Mouse (Mus musculus) forebrain, embryonic 11.5 days (tissue): ENCODE measurements at regions not wholly inside any gene's neighbourhood (a gene's known extent, or its start where the extent isn't known, plus 50 kb on each side); places are given as distances from the start of the nearest gene placed in this dataset.
A peak's percentile ranks its signal among the peaks of the same experiment; 100 is the strongest.

ENCODE experiments used
- ATAC-seq: fragments of 200-750 bp; cut with Nextera tagmentation; replicated peaks from 2 replicates; pipeline ENCODE4 v1.8.0; 2017; ENCODE audit warnings: moderate TSS enrichment; ENCODE audit not compliant: low FRiP score
- DNase-seq: peaks from one replicate; pipeline ENCODE4 v3.0.0-alpha.2; 2017; ENCODE audit warnings: low spot score
- H3K27ac ChIP-seq: fragments of 300-500 bp; sonication (generic); 2 replicates; pipeline ENCODE4 v1.5.1; 2014; ENCODE audit warnings: low read depth, low read length
- H3K27me3 ChIP-seq: fragments of 300-500 bp; sonication (generic); 2 replicates; pipeline ENCODE4 v1.6.1; 2014; ENCODE audit warnings: mild to moderate bottlenecking, low read length, mixed read lengths; ENCODE audit not compliant: control insufficient read depth, insufficient read depth
- H3K36me3 ChIP-seq: fragments of 300-500 bp; sonication (generic); 2 replicates; pipeline ENCODE4 v1.6.1; 2014; ENCODE audit warnings: mild to moderate bottlenecking, low read length, moderate library complexity, mixed read lengths; ENCODE audit not compliant: control insufficient read depth, insufficient read depth
- H3K4me1 ChIP-seq: fragments of 300-500 bp; sonication (generic); replicated peaks from 2 replicates; pipeline ENCODE4 v1.6.1; 2014; ENCODE audit warnings: low read length, mixed read lengths; ENCODE audit not compliant: control insufficient read depth, insufficient read depth
- H3K4me2 ChIP-seq: fragments of 300-500 bp; sonication (generic); 2 replicates; pipeline ENCODE4 v1.6.1; 2014; ENCODE audit warnings: low read depth, mild to moderate bottlenecking, low read length, moderate library complexity, mixed read lengths; ENCODE audit not compliant: severe bottlenecking
- H3K4me3 ChIP-seq: fragments of 300-500 bp; sonication (generic); 2 replicates; pipeline ENCODE4 v1.5.1; 2014; ENCODE audit warnings: low read depth, low read length
- H3K9ac ChIP-seq: fragments of 300-500 bp; sonication (generic); 2 replicates; pipeline ENCODE4 v1.6.1; 2014; ENCODE audit warnings: low read length
- H3K9me3 ChIP-seq: fragments of 300-500 bp; sonication (generic); 2 replicates; pipeline ENCODE4 v1.6.1; 2016; ENCODE audit warnings: low read length, mixed read lengths; ENCODE audit not compliant: control insufficient read depth
- WGBS: fragments of 180-500 bp; shearing (Covaris S2); extraction: QIAGEN DNeasy Blood & Tissue Kit; methylation state at CpG from one replicate; pipeline ENCODE4 v1.1.7; 2014; 5-methylcytosine and 5-hydroxymethylcytosine counted together

GRCm38 (mm10) chr1:55898031-55898430, 492.3 kb downstream of the Plcl1 start:
- Histone ChIP-seq H3K4me3 (no peak overlapping the region), H3K36me3 (no peaks in the 10 kb centered on the region), H3K27me3 (no peaks in the 10 kb centered on the region; the same call in 1 of the 2 replicates), H3K4me1 (no peaks in the 10 kb centered on the region), H3K9me3 (no peaks in the 10 kb centered on the region), H3K9ac (no peak overlapping the region), H3K4me2 (no peak overlapping the region), H3K27ac (no peak overlapping the region)
- ATAC-seq: no peak
- no peak for DNase-seq
- 48% methylated on average over 3 of the region's 3 CpGs for WGBS

- Histone ChIP-seq H3K36me3 (no peaks in the 10 kb centered on the region), H3K9me3 (no peaks in the 10 kb centered on the region), H3K4me3 (no peak overlapping the region), H3K27me3 (no peaks in the 10 kb centered on the region), H3K9ac (no peak overlapping the region), H3K27ac (no peak overlapping the region), H3K4me2 (no peak overlapping the region), H3K4me1 (no peaks in the 10 kb centered on the region)
- ATAC-seq (no peak), DNase-seq (no peak)
- WGBS: 63% methylated on average over 3 of the region's 3 CpGs
Measured at GRCm38 (mm10) chr1:55900033-55900432, 494.3 kb downstream of the Plcl1 start.

- ATAC-seq: no peak
- WGBS: 90% methylated on average over 3 of the region's 3 CpGs
- Histone ChIP-seq H3K9me3 (no peaks in the 10 kb centered on the region; the same call in 1 of the 2 replicates), H3K4me1 (no peaks in the 10 kb centered on the region), H3K4me3 (no peak overlapping the region), H3K27me3 (no peaks in the 10 kb centered on the region), H3K9ac (no peak overlapping the region), H3K4me2 (no peak overlapping the region), H3K27ac (no peak overlapping the region), H3K36me3 (no peaks in the 10 kb centered on the region)
- no peak for DNase-seq
Measured at GRCm38 (mm10) chr1:55903177-55903576, 497.5 kb downstream of the Plcl1 start.

DNA sequence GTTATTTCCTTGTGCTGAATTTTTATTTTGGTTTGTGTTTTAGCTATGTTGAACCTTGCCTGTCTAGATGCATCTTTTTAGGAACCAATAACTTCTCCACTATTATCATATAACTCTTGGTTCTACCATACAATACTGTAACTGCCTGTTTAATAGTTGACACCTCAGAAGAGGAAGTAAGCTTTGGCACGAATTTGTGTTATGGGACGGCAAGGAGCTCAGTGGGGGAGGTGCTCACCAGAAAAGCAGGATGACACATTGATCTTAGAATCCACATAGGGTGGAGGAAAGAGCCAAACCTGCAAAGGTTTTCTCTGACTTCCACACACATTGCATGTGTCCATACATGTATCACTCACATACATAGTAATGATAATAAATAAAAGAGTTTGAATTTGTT, 498.9 kb downstream of the Plcl1 start:
- Histone ChIP-seq H3K36me3 (no peaks in the 10 kb centered on the region), H3K4me3 (no peak overlapping the region), H3K9me3 (no peaks in the 10 kb centered on the region; the same call in 1 of the 2 replicates), H3K27ac (no peak overlapping the region), H3K27me3 (no peaks in the 10 kb centered on the region), H3K4me2 (no peak overlapping the region), H3K4me1 (no peaks in the 10 kb centered on the region), H3K9ac (no peak overlapping the region)
- ATAC-seq (no peak), DNase-seq (no peak)
- 89% methylated on average over 2 of the region's 2 CpGs for WGBS

DNA sequence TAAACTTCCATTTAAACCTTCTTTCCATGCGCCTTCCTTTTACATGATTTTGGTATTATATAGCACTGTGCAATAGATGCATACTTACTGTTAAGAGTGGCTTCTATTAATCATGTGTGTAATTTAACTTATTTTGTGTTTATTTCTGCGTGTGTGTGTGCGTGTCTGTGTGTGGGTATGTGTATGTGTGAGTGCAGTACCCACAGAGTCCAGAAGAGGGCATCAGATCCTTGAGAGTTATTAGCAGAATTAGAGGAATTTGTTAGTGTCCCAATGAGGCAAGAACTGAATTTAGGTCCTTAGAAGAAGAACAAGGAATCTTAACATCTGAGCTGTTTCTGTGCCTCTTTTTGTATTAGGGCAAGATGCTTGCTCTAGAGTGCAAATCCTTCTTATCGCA, 499.5 kb downstream of the Plcl1 start:
- Histone ChIP-seq H3K4me1 (no peaks in the 10 kb centered on the region), H3K9me3 (no peaks in the 10 kb centered on the region; the same call in 1 of the 2 replicates), H3K27me3 (no peaks in the 10 kb centered on the region), H3K4me2 (no peak overlapping the region), H3K4me3 (no peak overlapping the region), H3K27ac (no peak overlapping the region), H3K36me3 (no peaks in the 10 kb centered on the region), H3K9ac (no peak overlapping the region)
- ATAC-seq (no peak), DNase-seq (no peak)
- WGBS: 96% methylated on average over 4 of the region's 4 CpGs

- Histone ChIP-seq H3K4me1 (no peaks in the 10 kb centered on the region), H3K4me2 (no peak overlapping the region), H3K27ac (no peak overlapping the region), H3K4me3 (no peak overlapping the region), H3K9ac (no peak overlapping the region), H3K27me3 (no peaks in the 10 kb centered on the region), H3K9me3 (no peaks in the 10 kb centered on the region; the same call in 1 of the 2 replicates), H3K36me3 (no peaks in the 10 kb centered on the region)
- DNase-seq (no peak), ATAC-seq (no peak)
- WGBS: 91% methylated on average over 2 of the region's 2 CpGs
Measured at GRCm38 (mm10) chr1:55910024-55910423, 504.3 kb downstream of the Plcl1 start.

GRCm38 (mm10) chr1:55914284-55914683, 508.6 kb downstream of the Plcl1 start:
- WGBS: 25% methylated on average over 3 of the region's 3 CpGs
- H3K4me1 ChIP-seq: no peaks in the 10 kb centered on the region
- ATAC-seq: 0 out of 2 replicates have a peak, but pooled peaks have one; percentile 21

DNA sequence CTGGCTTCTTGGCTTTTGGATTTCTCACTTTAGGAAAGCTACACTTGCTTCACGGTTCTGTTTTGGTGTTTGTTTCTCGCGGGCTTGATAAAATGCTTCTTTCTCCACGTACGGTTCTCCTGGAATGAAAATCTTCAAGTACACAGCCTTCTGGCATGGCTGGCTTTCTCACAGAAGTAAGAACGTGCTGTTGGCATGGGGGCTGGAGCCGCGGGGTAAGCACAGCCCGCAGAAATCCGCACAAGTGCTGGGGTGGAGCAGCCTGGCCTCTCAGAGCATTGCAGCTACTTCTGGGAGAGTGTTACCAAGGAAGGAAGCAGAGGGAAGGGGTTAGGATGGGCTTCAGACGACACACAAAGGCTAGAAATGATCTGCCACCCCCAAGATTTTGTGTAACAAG, 510.2 kb downstream of the Plcl1 start:
- Histone ChIP-seq H3K4me1 (no peaks in the 10 kb centered on the region), H3K4me2 (no peak overlapping the region), H3K4me3 (no peak overlapping the region), H3K9ac (no peak overlapping the region), H3K36me3 (no peaks in the 10 kb centered on the region), H3K9me3 (no peaks in the 10 kb centered on the region), H3K27ac (no peak overlapping the region), H3K27me3 (no peaks in the 10 kb centered on the region; the same call in 1 of the 2 replicates)
- 57% methylated on average over 11 of the region's 11 CpGs for WGBS
- DNase-seq (no peak), ATAC-seq (no peak)

More at GRCm38 (mm10) chr1:55914284-55914683, 508.6 kb downstream of the Plcl1 start:
- no peaks in the 10 kb centered on the region for H3K9me3 ChIP-seq
- no peak overlapping the region for H3K9ac ChIP-seq
- no peaks in the 10 kb centered on the region for H3K36me3 ChIP-seq
- H3K27ac ChIP-seq: no peak overlapping the region
- no peak overlapping the region for H3K4me3 ChIP-seq
- no peak overlapping the region for H3K4me2 ChIP-seq
- no peak for DNase-seq
- no peaks in the 10 kb centered on the region; the same call in 1 of the 2 replicates for H3K27me3 ChIP-seq

GRCm38 (mm10) chr1:55919516-55919915, 513.8 kb downstream of the Plcl1 start:
- no peak for DNase-seq

More at GRCm38 (mm10) chr1:55919516-55919915, 513.8 kb downstream of the Plcl1 start:
- no peak overlapping the region for H3K9ac ChIP-seq
- H3K4me1 ChIP-seq: no peaks in the 10 kb centered on the region
- no peaks in the 10 kb centered on the region; the same call in 1 of the 2 replicates for H3K27me3 ChIP-seq
- no peak for ATAC-seq
- H3K36me3 ChIP-seq: no peaks in the 10 kb centered on the region
- no peaks in the 10 kb centered on the region for H3K9me3 ChIP-seq
- no peak overlapping the region for H3K27ac ChIP-seq
- H3K4me3 ChIP-seq: no peak overlapping the region
- no peak overlapping the region for H3K4me2 ChIP-seq
